Mouse (Mus musculus) hindbrain, embryonic 15.5 days (tissue): ENCODE measurements around the gene Mab21l3. TPM values are rescaled to one million over a fixed set of nuclear protein-coding genes. Genes with fewer than 3 reads are reported as not detected.

ENCODE experiments used
- ATAC-seq: fragments of 200-750 bp; cut with Nextera tagmentation; 2 replicates; pipeline ENCODE4 v1.8.0; 2017; ENCODE audit warnings: low read depth, moderate number of reproducible peaks, moderate TSS enrichment; ENCODE audit not compliant: low FRiP score
- H3K27ac ChIP-seq: fragments of 300-500 bp; sonication (generic); replicated peaks from 2 replicates; pipeline ENCODE4 v1.5.1; 2015; ENCODE audit warnings: mild to moderate bottlenecking, inconsistent platforms
- H3K27me3 ChIP-seq: fragments of 300-500 bp; sonication (generic); 2 replicates; pipeline ENCODE4 v1.6.1; 2015; ENCODE audit warnings: control low read depth, inconsistent platforms
- H3K36me3 ChIP-seq: fragments of 300-500 bp; sonication (generic); 2 replicates; pipeline ENCODE4 v1.6.1; 2015; ENCODE audit warnings: control low read depth, inconsistent platforms
- H3K4me1 ChIP-seq: fragments of 300-500 bp; sonication (generic); replicated peaks from 2 replicates; pipeline ENCODE4 v1.6.1; 2015; ENCODE audit warnings: control low read depth, inconsistent platforms
- H3K4me2 ChIP-seq: fragments of 300-500 bp; sonication (generic); 2 replicates; pipeline ENCODE4 v1.6.1; 2015; ENCODE audit warnings: moderate library complexity, mild to moderate bottlenecking, inconsistent platforms
- H3K4me3 ChIP-seq: fragments of 300-500 bp; sonication (generic); 2 replicates; pipeline ENCODE4 v1.5.1; 2015; ENCODE audit warnings: mild to moderate bottlenecking, inconsistent platforms
- H3K9ac ChIP-seq: fragments of 300-500 bp; sonication (generic); 2 replicates; pipeline ENCODE4 v1.6.1; 2015; ENCODE audit warnings: inconsistent platforms
- H3K9me3 ChIP-seq: fragments of 300-500 bp; sonication (generic); 2 replicates; pipeline ENCODE4 v1.6.1; 2016; ENCODE audit warnings: control low read depth, inconsistent platforms
- WGBS: fragments of 180-500 bp; shearing (Covaris S2); methylation state at CpG from one replicate; pipeline ENCODE4 v1.1.7; 2015; 5-methylcytosine and 5-hydroxymethylcytosine counted together
- polyA plus RNA-seq: library from polyadenylated mRNA; unstranded; fragments of >200 nt; fragmentation: Nextera tagmentation; extraction: Ambion mirVana; gene quantifications from 2 replicates; pipeline ENCODE4 v1.2.1, GENCODE M21; 2015

The Mab21l3 gene
- polyA plus RNA-seq, 1 experiment from 2014 or later = 0.13 TPM

GRCm38 (mm10) chr3:101770540-101770939, 78.2 kb downstream of the Mab21l3 start:
- Histone ChIP-seq H3K27ac (no peak overlapping the region), H3K4me2 (no peak overlapping the region), H3K9me3 (0 out of 2 replicates have a peak, but pooled peaks cover 4% of the 10 kb centered on the region), H3K36me3 (no peaks in the 10 kb centered on the region), H3K4me1 (no peaks in the 10 kb centered on the region), H3K4me3 (no peak overlapping the region), H3K9ac (no peak overlapping the region), H3K27me3 (no peaks in the 10 kb centered on the region)
- WGBS = 84% methylated on average over 3 of the region's 3 CpGs
- no peak for ATAC-seq

GRCm38 (mm10) chr3:101763566-101763965, 85.2 kb downstream of the Mab21l3 start:
- Histone ChIP-seq H3K9me3 (0 out of 2 replicates have a peak, but pooled peaks cover 2% of the 10 kb centered on the region), H3K27ac (no peak overlapping the region), H3K27me3 (no peaks in the 10 kb centered on the region), H3K9ac (no peak overlapping the region), H3K4me3 (no peak overlapping the region), H3K4me1 (no peaks in the 10 kb centered on the region), H3K4me2 (no peak overlapping the region), H3K36me3 (no peaks in the 10 kb centered on the region)
- no peak for ATAC-seq

Other genes starting within 250 kb of the Mab21l3 start
- gene Atp1a1, start 244.3 kb downstream of the Mab21l3 start, polyA plus RNA-seq = 69.3 and 72.6 TPM in 2 replicates
- gene Slc22a15, start 75.5 kb upstream of the Mab21l3 start, polyA plus RNA-seq = 5.6 and 5.8 TPM in 2 replicates
- 36.2 and 40.3 TPM in 2 replicates for gene Nhlh2, start 161.1 kb upstream of the Mab21l3 start, polyA plus RNA-seq
- 0.31 and 0.37 TPM in 2 replicates for gene Casq2, start 237.5 kb upstream of the Mab21l3 start, polyA plus RNA-seq